Mouse (Mus musculus) heart, adult 2 months (tissue): ENCODE results near the gene Abcg1. TPM values are rescaled to one million over a fixed set of nuclear protein-coding genes. Genes with fewer than 3 reads are reported as not detected.

Experiments
- DNase-seq, 2 experiments: peaks; one replicate each; pipeline ENCODE4 v3.0.0; 2021
- H3K27ac ChIP-seq: fragments of 200-600 bp; 2 replicates; pipeline ENCODE4 v1.8.1; 2022
- H3K27me3 ChIP-seq: fragments of 200-500 bp; 2 replicates; pipeline ENCODE4 v1.6.1; 2012; ENCODE audit warnings: mild to moderate bottlenecking, low read length, inconsistent platforms, mixed read lengths; ENCODE audit not compliant: control insufficient read depth, insufficient read depth
- H3K36me3 ChIP-seq: fragments of 200-500 bp; 2 replicates; pipeline ENCODE4 v1.6.1; 2012; ENCODE audit warnings: low read length, inconsistent platforms; ENCODE audit not compliant: control insufficient read depth, insufficient read depth
- H3K4me1 ChIP-seq: fragments of 200-500 bp; 2 replicates; pipeline ENCODE4 v1.6.1; 2011; ENCODE audit warnings: low read length; ENCODE audit not compliant: control insufficient read depth, insufficient read depth
- H3K4me3 ChIP-seq: fragments of 200-600 bp; 2 replicates; pipeline ENCODE4 v1.8.1; 2022
- H3K79me2 ChIP-seq: fragments of 200-500 bp; replicated peaks from 2 replicates; pipeline ENCODE4 v1.6.1; 2012; ENCODE audit warnings: mild to moderate bottlenecking, inconsistent platforms, low read length, moderate library complexity, mixed read lengths; ENCODE audit not compliant: control insufficient read depth, insufficient read depth
- H3K9ac ChIP-seq: fragments of 200-500 bp; 2 replicates; pipeline ENCODE4 v1.6.1; 2012; ENCODE audit warnings: low read depth, mild to moderate bottlenecking, control low read depth, inconsistent platforms, low read length, mixed read lengths
- CTCF ChIP-seq: fragments of 200-600 bp; IDR thresholded peaks from 2 replicates; pipeline ENCODE4 v1.8.1; 2022; ENCODE audit warnings: antibody characterized with exemption, mild to moderate bottlenecking, moderate library complexity
- EP300 ChIP-seq: fragments of 200-500 bp; IDR thresholded peaks from 2 replicates; pipeline ENCODE4 v1.6.1; 2011; ENCODE audit warnings: low read depth, low read length, control low read depth; ENCODE audit not compliant: insufficient read depth
- POLR2A ChIP-seq: fragments of 200-500 bp; IDR thresholded peaks from 2 replicates; pipeline ENCODE4 v1.6.1; 2011; ENCODE audit warnings: mild to moderate bottlenecking, low read depth, low read length, control low read depth; ENCODE audit not compliant: insufficient read depth
- WGBS: fragments of 180-500 bp; shearing (Covaris S2); methylation state at CpG from one replicate; pipeline ENCODE4 v1.1.7; 2018; 5-methylcytosine and 5-hydroxymethylcytosine counted together
- intact Hi-C: fragments of 180-260 bp; cut with DNase I; formaldehyde crosslinking; loops from one replicate; pipeline ENCODE4 v1.15.1; 2025
- polyA plus RNA-seq: library from polyadenylated mRNA; depleted of rRNA; stranded (reverse); fragments of >200 nt; gene quantifications from 2 replicates; pipeline ENCODE4 v1.2.3, GENCODE M21; 2012
- total RNA-seq, 2 experiments: library from RNA; stranded (reverse); gene quantifications; 2 replicates each; pipeline ENCODE4 v1.2.3; 2021

Gene Abcg1
- total and polyA plus RNA-seq, 3 experiments, result 2.9 to 7.2 (median 7.0) TPM

GRCm38 (mm10) chr17:31133776-31134175 is 76.3 kb downstream of the Abcg1 start:
- no peak for DNase-seq
- TF ChIP-seq EP300 (no peak), POLR2A (no peak), CTCF (no peak)
- no peaks in the 10 kb centered on the region for H3K36me3 ChIP-seq
- H3K4me1 ChIP-seq, result no peaks in the 10 kb centered on the region
- H3K79me2 ChIP-seq, result no peaks in the 10 kb centered on the region
- H3K4me3 ChIP-seq, result no peak overlapping the region
- intact Hi-C loops, result loop anchor here (10.0 kb wide), 1 partner anchor 141 kb away; the partner anchor contains the start of gene Rsph1
- no peak overlapping the region for H3K9ac ChIP-seq
- WGBS, result 67% methylated on average over 15 of the region's 15 CpGs
- no peak overlapping the region for H3K27ac ChIP-seq
- H3K27me3 ChIP-seq, result no peaks in the 10 kb centered on the region

GRCm38 (mm10) chr17:31134913-31135312 is 77.4 kb downstream of the Abcg1 start:
- WGBS, result 60% methylated on average over 6 of the region's 6 CpGs
- no peaks in the 10 kb centered on the region for H3K4me1 ChIP-seq
- intact Hi-C loops, result loop anchor here (5.0 to 10.0 kb wide), 2 partner anchors 140 to 207 kb away; partner anchors contain the start of gene Rsph1
- H3K4me3 ChIP-seq, result no peak overlapping the region
- no peak overlapping the region for H3K27ac ChIP-seq
- H3K27me3 ChIP-seq, result no peaks in the 10 kb centered on the region
- no peak for DNase-seq
- TF ChIP-seq CTCF, result no peak
- no peak for TF ChIP-seq EP300
- no peak for TF ChIP-seq POLR2A
- no peaks in the 10 kb centered on the region for H3K79me2 ChIP-seq
- H3K36me3 ChIP-seq, result no peaks in the 10 kb centered on the region
- H3K9ac ChIP-seq, result no peak overlapping the region

- TF ChIP-seq CTCF (no peak), POLR2A (no peak), EP300 (no peak)
- Histone ChIP-seq H3K4me1 (no peaks in the 10 kb centered on the region), H3K36me3 (no peaks in the 10 kb centered on the region), H3K27me3 (no peaks in the 10 kb centered on the region), H3K4me3 (no peak overlapping the region), H3K27ac (no peak overlapping the region), H3K9ac (no peak overlapping the region), H3K79me2 (no peaks in the 10 kb centered on the region)
- no peak for DNase-seq
- 38% methylated on average over 3 of the region's 3 CpGs for WGBS
- intact Hi-C loops, result loop anchor here (5.0 to 10.0 kb wide), 2 partner anchors 139 to 206 kb away; partner anchors contain the start of gene Rsph1
Observed at GRCm38 (mm10) chr17:31136291-31136690, 78.8 kb downstream of the Abcg1 start.

- no peaks in the 10 kb centered on the region for H3K79me2 ChIP-seq
- intact Hi-C loops, result loop anchor here (5.0 to 10.0 kb wide), 2 partner anchors 138 to 205 kb away; partner anchors contain the start of gene Rsph1
- H3K9ac ChIP-seq, result no peak overlapping the region
- no peak overlapping the region for H3K4me3 ChIP-seq
- H3K27ac ChIP-seq, result no peak overlapping the region
- no peaks in the 10 kb centered on the region for H3K4me1 ChIP-seq
- 70% methylated on average over 1 of the region's 1 CpGs for WGBS
- no peaks in the 10 kb centered on the region for H3K27me3 ChIP-seq
- TF ChIP-seq POLR2A, result no peak
- no peak for TF ChIP-seq CTCF
- no peak for TF ChIP-seq EP300
- no peaks in the 10 kb centered on the region for H3K36me3 ChIP-seq
- DNase-seq, result no peak
Observed at GRCm38 (mm10) chr17:31136821-31137220, 79.3 kb downstream of the Abcg1 start.

- Histone ChIP-seq H3K27ac (no peak overlapping the region), H3K9ac (no peak overlapping the region), H3K4me1 (no peaks in the 10 kb centered on the region), H3K36me3 (no peaks in the 10 kb centered on the region), H3K4me3 (no peak overlapping the region), H3K79me2 (no peaks in the 10 kb centered on the region), H3K27me3 (no peaks in the 10 kb centered on the region)
- WGBS, result 14% methylated on average over 5 of the region's 5 CpGs
- peak; percentile 37 to 41 for DNase-seq
- no peak for TF ChIP-seq EP300
- no peak for TF ChIP-seq POLR2A
- TF ChIP-seq CTCF, result peak; percentile 90
- intact Hi-C loops, result loop anchor here (1.0 to 10.0 kb wide), 3 partner anchors 49 to 204 kb away; partner anchors contain the start of gene Rsph1
Observed at GRCm38 (mm10) chr17:31138398-31138797, 80.9 kb downstream of the Abcg1 start.

- no peak for TF ChIP-seq CTCF
- TF ChIP-seq POLR2A, result no peak
- TF ChIP-seq EP300, result no peak
- intact Hi-C loops, result no loop called here
- Histone ChIP-seq H3K27me3 (no peaks in the 10 kb centered on the region), H3K9ac (no peak overlapping the region), H3K4me3 (no peak overlapping the region), H3K79me2 (no peaks in the 10 kb centered on the region), H3K36me3 (no peaks in the 10 kb centered on the region), H3K4me1 (no peaks in the 10 kb centered on the region), H3K27ac (no peak overlapping the region)
- WGBS, result 90% methylated on average over 7 of the region's 7 CpGs
- no peak for DNase-seq
Observed at GRCm38 (mm10) chr17:31142116-31142515, 84.6 kb downstream of the Abcg1 start.
